Mouse (Mus musculus) midbrain, embryonic 16.5 days (tissue): ENCODE measurements around the gene 4933430I17Rik. TPM values are rescaled to one million over a fixed set of nuclear protein-coding genes. Genes with fewer than 3 reads are reported as not detected.

Experiments
- ATAC-seq: fragments of 200-750 bp; cut with Nextera tagmentation; 2 replicates; pipeline ENCODE4 v1.8.0; 2017; ENCODE audit warnings: moderate TSS enrichment
- H3K27ac ChIP-seq: fragments of 300-500 bp; sonication (generic); 2 replicates; pipeline ENCODE4 v1.5.1; 2014; ENCODE audit warnings: mild to moderate bottlenecking, low read length, mixed read lengths
- H3K27me3 ChIP-seq: fragments of 300-500 bp; sonication (generic); 2 replicates; pipeline ENCODE4 v1.6.1; 2014; ENCODE audit warnings: low read depth, low read length, mixed read lengths; ENCODE audit not compliant: control insufficient read depth, insufficient read depth
- H3K36me3 ChIP-seq: fragments of 300-500 bp; sonication (generic); 2 replicates; pipeline ENCODE4 v1.6.1; 2014; ENCODE audit warnings: mild to moderate bottlenecking, low read length, moderate library complexity, mixed read lengths; ENCODE audit not compliant: control insufficient read depth, insufficient read depth
- H3K4me1 ChIP-seq: fragments of 300-500 bp; sonication (generic); 2 replicates; pipeline ENCODE4 v1.6.1; 2014; ENCODE audit warnings: mild to moderate bottlenecking, low read length, mixed read lengths; ENCODE audit not compliant: control insufficient read depth, insufficient read depth
- H3K4me2 ChIP-seq: fragments of 300-500 bp; sonication (generic); 2 replicates; pipeline ENCODE4 v1.6.1; 2014; ENCODE audit warnings: mild to moderate bottlenecking, low read length, mixed read lengths
- H3K4me3 ChIP-seq: fragments of 300-500 bp; sonication (generic); 2 replicates; pipeline ENCODE4 v1.5.1; 2014; ENCODE audit warnings: low read depth, mild to moderate bottlenecking, low read length, moderate library complexity, mixed read lengths
- H3K9ac ChIP-seq: fragments of 300-500 bp; sonication (generic); 2 replicates; pipeline ENCODE4 v1.6.1; 2014; ENCODE audit warnings: low read depth, low read length, mixed read lengths
- H3K9me3 ChIP-seq: fragments of 300-500 bp; sonication (generic); replicated peaks from 2 replicates; pipeline ENCODE4 v1.6.1; 2014; ENCODE audit warnings: mild to moderate bottlenecking, low read length, mixed read lengths; ENCODE audit not compliant: control insufficient read depth, poor library complexity, severe bottlenecking
- WGBS: fragments of 180-500 bp; shearing (Covaris S2); extraction: QIAGEN DNeasy Blood & Tissue Kit; methylation state at CpG from one replicate; pipeline ENCODE4 v1.1.7; 2014; 5-methylcytosine and 5-hydroxymethylcytosine counted together
- polyA plus RNA-seq: library from polyadenylated mRNA; unstranded; fragments of >200 nt; fragmentation: Nextera tagmentation; extraction: Ambion mirVana; gene quantifications from 2 replicates; pipeline ENCODE4 v1.2.1, GENCODE M21; 2015

4933430I17Rik gene
- polyA plus RNA-seq, 1 experiment from 2014 or later: 0.49 TPM

DNA sequence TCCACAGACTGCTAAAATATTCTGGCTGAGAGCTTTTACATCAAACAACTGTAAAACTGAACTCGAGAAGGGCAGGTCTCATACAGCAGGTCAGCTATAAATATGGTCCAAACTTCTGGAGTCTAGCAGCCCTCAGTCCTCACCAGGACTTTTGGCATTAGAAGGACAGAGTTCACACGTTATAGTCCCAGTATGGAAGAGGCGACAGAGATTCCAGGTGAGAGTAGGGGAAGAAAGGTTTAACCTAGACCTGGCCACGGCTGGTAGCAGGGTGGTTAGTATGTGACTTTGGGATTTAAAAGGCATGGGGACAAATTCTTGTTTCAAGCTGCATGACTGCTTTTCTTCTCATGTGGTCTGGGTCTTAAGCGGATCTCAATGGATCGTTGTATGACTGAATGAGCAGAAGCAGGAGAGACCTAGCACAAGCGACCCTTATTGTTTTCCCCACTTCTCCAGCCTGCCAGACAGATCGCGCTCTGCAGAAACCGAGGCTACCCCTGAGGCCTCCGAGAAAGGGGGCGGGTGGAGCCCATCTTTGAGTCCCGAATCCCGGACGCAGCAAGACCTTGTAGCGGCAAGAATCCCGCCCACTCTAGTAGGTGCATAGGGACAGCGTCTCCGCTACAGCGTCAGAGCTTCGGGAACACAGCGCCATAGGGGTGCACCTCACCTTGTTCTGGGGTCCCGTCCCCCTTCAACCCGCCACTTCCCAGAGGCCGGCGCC is 5.9 kb upstream of the 4933430I17Rik start:
- Histone ChIP-seq H3K27ac (peak overlapping the region; percentile 82), H3K4me1 (peaks cover 23% of the 10 kb centered on the region), H3K9me3 (no peaks in the 10 kb centered on the region), H3K4me3 (peak overlapping the region; percentile 85), H3K9ac (peak overlapping the region; percentile 84), H3K27me3 (no peaks in the 10 kb centered on the region), H3K4me2 (peak overlapping the region; percentile 63), H3K36me3 (no peaks in the 10 kb centered on the region)
- under 1% methylated on average over 26 of the region's 26 CpGs for WGBS
- peak; percentile 72 for ATAC-seq

DNA sequence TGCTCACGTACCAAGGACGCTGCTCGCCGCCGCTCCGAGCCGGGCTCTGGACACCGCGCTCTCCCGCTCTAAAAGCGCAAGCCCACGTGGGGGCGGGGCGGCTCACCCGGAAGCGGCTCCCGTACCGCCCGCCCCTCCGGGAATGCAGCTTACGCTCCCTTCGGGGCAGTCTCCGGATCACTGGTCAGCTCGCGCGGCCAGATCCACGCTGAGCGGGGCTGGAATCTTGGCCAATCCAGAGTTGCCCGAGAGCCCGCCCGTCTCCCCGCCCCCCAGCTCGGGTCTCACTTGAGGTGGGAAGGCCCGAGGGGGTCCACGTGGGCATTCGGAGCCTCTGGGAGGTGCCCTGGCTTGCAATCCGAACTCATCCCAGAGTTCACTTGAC is 5.3 kb upstream of the 4933430I17Rik start, which contains the start of gene Alad:
Gene Alad (minus strand): TSS at position 70 of the 385 bp plus-strand sequence.
- Histone ChIP-seq H3K9me3 (no peaks in the 10 kb centered on the region), H3K4me1 (peaks cover 25% of the 10 kb centered on the region), H3K27me3 (no peaks in the 10 kb centered on the region), H3K9ac (peak within 1 kb of the TSS; percentile 84), H3K4me3 (peak within 1 kb of the TSS; percentile 85), H3K27ac (peak within 1 kb of the TSS; percentile 82), H3K4me2 (peak within 1 kb of the TSS; percentile 63), H3K36me3 (no peaks in the 10 kb centered on the region)
- WGBS: 0% methylated on average over 37 of the region's 37 CpGs
- peak; percentile 81 for ATAC-seq

DNA sequence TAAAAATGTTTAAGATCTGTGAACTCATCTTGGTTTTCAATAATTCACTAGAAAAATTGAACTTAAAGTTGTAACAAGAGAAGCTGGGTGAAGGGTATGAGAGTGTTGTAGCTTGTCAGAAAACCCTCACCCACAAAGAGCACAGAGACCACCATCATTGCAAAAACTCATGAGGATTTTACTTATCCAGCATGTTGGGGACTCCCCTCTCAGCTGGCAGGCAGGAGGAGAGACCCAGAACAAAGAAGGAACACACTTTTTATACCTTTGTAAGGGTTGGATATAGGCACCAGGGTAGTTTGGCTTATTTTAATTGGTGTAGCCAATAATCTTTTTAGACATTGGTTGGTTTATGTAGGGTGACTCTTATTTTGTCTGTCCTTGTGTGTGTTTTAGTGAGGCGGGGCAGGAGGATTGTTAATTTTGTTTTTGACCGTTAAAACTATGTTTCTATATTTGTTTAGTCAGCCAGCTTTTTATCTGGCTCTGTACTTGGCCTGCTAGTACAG is 4.2 kb upstream of the 4933430I17Rik start:
- WGBS: 96% methylated on average over 2 of the region's 2 CpGs
- H3K4me2 ChIP-seq: no peak overlapping the region
- ATAC-seq: no peak
- no peak overlapping the region for H3K9ac ChIP-seq
- H3K4me1 ChIP-seq: peaks cover 25% of the 10 kb centered on the region
- no peaks in the 10 kb centered on the region for H3K27me3 ChIP-seq
- H3K27ac ChIP-seq: no peak overlapping the region
- H3K9me3 ChIP-seq: no peaks in the 10 kb centered on the region
- no peak overlapping the region for H3K4me3 ChIP-seq
- H3K36me3 ChIP-seq: no peaks in the 10 kb centered on the region

DNA sequence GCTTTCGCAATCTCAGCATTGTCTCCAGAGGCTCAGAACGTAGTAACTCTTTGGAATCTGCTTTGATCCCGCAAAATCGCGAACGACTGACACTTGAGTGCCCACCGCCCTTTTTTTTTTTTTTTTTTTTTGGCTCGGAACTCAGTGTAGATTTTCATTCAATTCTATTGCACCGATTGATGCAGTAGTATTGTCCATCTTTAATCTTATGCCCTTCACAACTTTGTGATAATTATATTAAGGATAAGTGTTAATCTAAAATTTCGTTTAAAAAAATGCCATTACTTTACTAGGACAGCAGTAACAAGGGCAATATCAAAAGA is 281 bp downstream of the 4933430I17Rik start:
- Histone ChIP-seq H3K4me1 (peaks cover 9% of the 10 kb centered on the region), H3K36me3 (no peaks in the 10 kb centered on the region), H3K4me2 (peak overlapping the region; percentile 51), H3K27me3 (no peaks in the 10 kb centered on the region), H3K9me3 (no peaks in the 10 kb centered on the region), H3K4me3 (peak overlapping the region; percentile 82), H3K9ac (peak overlapping the region; percentile 81; the same call in 1 of the 2 replicates), H3K27ac (no peak overlapping the region; the same call in 1 of the 2 replicates)
- under 1% methylated on average over 10 of the region's 10 CpGs for WGBS
- no peak for ATAC-seq

DNA sequence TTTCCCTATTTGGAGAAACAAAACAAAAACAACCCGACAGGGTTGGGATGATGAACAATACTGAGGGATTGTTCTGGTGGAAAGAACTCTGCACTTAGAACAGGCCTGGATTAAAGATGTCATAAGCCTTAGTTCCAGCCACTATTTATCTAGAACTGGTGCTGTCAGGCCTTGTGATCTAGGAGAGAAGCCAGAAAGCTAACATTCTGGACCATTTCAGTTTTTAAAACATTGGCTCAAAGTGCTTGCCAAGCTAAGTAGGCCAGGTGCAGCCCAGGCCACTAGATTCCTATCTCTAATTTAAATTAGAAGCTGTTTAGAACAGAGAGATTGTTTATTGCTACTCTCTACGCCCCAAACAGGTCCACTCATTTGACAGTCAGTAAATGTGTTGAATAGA is 1.1 kb downstream of the 4933430I17Rik start:
- 55% methylated on average over 2 of the region's 2 CpGs for WGBS
- peaks cover 7% of the 10 kb centered on the region for H3K4me1 ChIP-seq
- no peak overlapping the region for H3K9ac ChIP-seq
- H3K9me3 ChIP-seq: no peaks in the 10 kb centered on the region
- no peak overlapping the region for H3K4me2 ChIP-seq
- no peak overlapping the region for H3K4me3 ChIP-seq
- H3K27me3 ChIP-seq: no peaks in the 10 kb centered on the region
- H3K27ac ChIP-seq: no peak overlapping the region
- no peaks in the 10 kb centered on the region for H3K36me3 ChIP-seq
- ATAC-seq: no peak

DNA sequence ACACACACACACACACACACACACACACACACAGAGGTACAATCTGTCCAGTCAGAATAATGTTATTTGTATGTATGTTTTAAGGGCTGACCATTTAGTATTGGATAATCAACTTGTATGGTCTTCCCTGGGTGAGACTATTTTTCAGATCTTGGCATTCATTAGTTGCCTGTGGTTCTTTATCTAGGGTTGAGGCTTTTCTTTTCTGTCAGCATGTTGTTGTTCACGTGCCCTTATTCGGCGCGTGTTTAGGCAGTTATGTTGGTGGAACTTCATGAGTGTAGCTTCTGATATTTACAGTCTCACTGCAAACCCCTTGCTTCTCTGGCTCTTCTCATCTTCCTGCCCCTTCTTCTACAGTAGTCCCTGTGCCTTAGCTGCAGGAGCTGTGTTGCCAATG is 2.5 kb downstream of the 4933430I17Rik start:
- Histone ChIP-seq H3K27ac (no peak overlapping the region), H3K4me3 (no peak overlapping the region), H3K4me1 (peaks cover 7% of the 10 kb centered on the region), H3K9ac (no peak overlapping the region), H3K36me3 (no peaks in the 10 kb centered on the region), H3K4me2 (no peak overlapping the region), H3K9me3 (no peaks in the 10 kb centered on the region), H3K27me3 (no peaks in the 10 kb centered on the region)
- no peak for ATAC-seq
- WGBS: 86% methylated on average over 4 of the region's 4 CpGs

DNA sequence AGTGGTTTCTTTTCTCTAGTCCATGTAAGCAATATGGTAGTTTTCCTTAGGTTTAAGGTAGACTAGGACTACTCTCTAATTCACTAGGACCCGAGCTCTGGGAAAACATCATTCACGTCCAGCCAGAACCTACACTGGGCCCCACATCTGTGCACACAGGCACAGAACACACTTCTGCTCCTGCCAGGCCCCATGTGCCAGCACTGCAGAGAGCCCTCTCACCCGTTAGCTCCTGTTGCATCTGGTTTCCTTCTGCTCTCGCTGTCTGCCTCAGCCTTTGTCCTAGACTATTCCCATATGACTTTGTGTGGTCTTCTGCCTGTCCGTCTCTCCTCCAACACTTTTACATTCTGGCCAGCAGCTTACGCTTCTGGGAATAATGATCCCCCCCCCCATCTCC is 8.6 kb downstream of the 4933430I17Rik start:
- H3K9me3 ChIP-seq: no peaks in the 10 kb centered on the region
- 79% methylated on average over 6 of the region's 6 CpGs for WGBS

DNA sequence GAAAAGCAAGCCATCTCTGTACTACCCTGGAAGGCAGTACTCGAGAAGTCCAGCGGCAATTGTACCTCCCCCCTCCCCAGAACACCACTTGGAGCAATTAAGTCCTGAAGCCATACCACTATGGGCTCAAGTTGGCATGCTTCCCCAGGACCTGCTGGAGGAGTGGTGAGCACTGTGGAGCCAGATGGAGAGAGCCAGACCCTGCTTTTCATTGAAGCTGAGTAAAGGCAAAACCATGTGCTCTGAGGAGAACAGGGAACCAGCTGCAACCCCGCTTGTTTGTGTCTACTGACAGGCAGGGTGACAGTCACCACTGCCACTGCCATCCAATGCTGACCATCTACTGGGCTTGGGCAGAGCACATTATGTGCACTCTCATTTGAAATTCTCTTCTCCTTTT is 16.6 kb downstream of the 4933430I17Rik start:
- H3K9me3 ChIP-seq: no peaks in the 10 kb centered on the region
- H3K36me3 ChIP-seq: no peaks in the 10 kb centered on the region
- no peaks in the 10 kb centered on the region for H3K4me1 ChIP-seq
- ATAC-seq: no peak
- no peaks in the 10 kb centered on the region for H3K27me3 ChIP-seq
- H3K27ac ChIP-seq: no peak overlapping the region
- WGBS: 85% methylated on average over 3 of the region's 3 CpGs
- no peak overlapping the region for H3K4me3 ChIP-seq
- no peak overlapping the region for H3K9ac ChIP-seq
- no peak overlapping the region for H3K4me2 ChIP-seq

More for the DNA sequence above, 8.6 kb downstream of the 4933430I17Rik start:
- H3K4me1 ChIP-seq: no peaks in the 10 kb centered on the region
- no peaks in the 10 kb centered on the region for H3K27me3 ChIP-seq
- no peaks in the 10 kb centered on the region for H3K36me3 ChIP-seq
- H3K4me3 ChIP-seq: no peak overlapping the region
- H3K4me2 ChIP-seq: no peak overlapping the region
- H3K27ac ChIP-seq: no peak overlapping the region
- H3K9ac ChIP-seq: no peak overlapping the region
- no peak for ATAC-seq

DNA sequence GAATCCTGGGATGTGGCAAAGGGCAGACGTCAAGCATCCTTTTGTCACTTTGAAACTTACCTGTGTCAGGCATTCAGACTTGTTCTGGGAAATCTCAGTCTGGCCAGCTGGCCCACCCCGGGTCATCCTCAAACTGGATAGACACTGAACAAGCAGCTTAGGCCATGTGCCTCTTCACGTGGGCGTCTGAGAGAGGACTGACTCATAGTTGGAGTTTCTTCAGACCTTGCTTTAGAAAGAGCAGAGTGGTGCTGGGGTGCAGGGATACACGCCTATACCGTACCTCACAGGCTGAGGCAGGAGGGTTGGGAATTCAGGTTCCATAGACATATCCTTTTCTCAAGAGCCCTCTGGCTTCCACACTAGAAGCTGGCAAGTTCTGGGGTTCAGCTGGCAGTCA is 18.6 kb downstream of the 4933430I17Rik start:
- 92% methylated on average over 6 of the region's 6 CpGs for WGBS

More for the DNA sequence above, 18.6 kb downstream of the 4933430I17Rik start:
- Histone ChIP-seq H3K4me2 (no peak overlapping the region), H3K4me1 (no peaks in the 10 kb centered on the region), H3K27ac (no peak overlapping the region), H3K27me3 (no peaks in the 10 kb centered on the region), H3K4me3 (no peak overlapping the region), H3K9ac (no peak overlapping the region), H3K36me3 (no peaks in the 10 kb centered on the region), H3K9me3 (no peaks in the 10 kb centered on the region)
- ATAC-seq: no peak
